Mouse (Mus musculus): Measurements from ENCODE around the gene Ccdc8.

Gene Ccdc8

DNA sequence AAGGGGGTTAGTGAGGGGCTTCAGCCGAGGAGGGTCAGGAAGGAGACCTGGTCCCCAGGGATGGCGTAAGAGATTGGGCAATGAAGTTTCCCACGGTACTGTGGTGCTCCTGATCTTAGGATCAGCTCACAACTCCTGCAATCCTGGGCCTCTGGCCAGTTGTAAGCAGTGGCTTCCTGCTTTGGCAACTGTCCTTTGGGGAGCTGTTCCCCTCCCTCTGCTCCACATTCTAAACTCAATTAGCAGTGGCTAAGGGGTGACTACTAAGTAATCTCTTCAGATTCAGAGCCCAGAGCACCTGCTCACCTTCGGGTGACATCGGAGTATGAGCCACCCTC lies 17.5 kb downstream of the Ccdc8 start:
- no peak for DNase-seq (ENCODE audit: low spot score)

DNA sequence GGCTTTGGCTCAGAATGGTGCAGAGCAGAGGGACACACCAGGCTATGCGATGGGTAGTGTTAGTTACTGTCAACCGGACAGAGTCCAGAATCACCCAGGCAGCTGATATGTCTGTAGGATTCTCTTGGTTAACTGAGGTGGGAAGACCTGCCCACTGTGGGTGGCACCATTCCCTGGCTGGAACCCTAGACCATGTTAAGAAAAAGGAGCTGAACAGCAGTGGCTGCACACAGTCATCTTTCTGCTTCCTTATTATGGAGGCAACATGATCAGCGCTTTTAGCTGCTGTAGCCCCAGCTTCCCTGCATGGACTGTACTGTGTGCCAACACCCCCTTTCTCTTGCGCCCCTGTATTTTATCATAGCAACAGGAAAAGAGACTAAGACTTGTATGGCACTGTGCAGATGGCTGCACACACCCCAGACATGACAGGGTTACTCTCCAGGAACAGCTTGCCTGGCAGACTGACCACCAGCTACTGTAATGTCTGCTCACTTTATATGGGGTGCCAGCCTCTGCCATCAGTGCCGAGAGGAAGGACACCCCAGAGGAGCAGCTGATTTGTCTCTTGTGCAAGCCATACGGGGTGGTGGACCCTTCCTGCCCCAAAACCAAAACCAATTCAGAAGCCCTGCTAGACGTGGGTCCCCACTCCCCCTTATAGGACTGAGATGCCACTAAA lies 19.5 kb downstream of the Ccdc8 start:
- DNase-seq (ENCODE audit: low spot score), result no peak

DNA sequence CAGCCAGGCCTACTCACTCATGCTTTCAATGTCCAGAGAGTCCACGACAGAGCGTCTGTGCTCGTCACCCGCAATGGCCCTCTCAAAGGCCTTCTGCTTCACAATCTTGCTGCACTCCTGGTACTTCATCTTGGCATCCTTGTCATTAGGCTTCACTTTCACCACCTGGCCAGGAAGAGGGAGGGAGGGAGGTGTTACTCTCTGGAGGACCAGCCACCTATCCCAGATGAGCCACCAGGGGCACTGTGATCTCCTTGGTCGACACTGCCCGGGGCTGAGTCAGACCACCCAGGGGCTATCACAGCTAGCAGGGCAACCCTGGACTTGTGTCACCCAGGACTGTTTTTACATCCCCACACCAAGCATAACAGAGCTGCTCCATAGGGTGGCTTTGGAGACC lies 22.9 kb downstream of the Ccdc8 start:
- DNase-seq (ENCODE audit: low spot score), result no peak

DNA sequence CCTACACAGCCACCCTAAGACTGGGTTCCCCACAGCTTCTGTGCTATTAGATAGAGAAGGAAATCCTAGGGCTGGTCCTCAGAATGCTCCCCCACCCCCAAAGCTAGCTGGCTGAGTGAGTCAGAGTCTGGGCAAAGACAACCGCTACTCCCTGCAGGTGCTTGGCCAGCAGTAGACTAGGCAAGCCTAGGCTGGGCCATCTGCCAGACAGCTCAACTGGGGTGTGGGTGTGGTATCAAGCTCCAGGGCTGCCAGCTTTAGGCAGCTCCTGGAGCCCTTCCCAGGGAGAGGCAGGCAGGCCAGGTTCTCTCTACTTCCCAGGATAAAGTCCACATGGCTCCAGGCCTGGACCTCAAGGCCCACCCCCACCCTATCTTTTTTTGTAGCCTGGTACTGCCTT lies 24.5 kb downstream of the Ccdc8 start:
- DNase-seq (ENCODE audit: low spot score), result peak; percentile 69

GRCm38 (mm10) chr7:17017921-17018320 lies 25.4 kb downstream of the Ccdc8 start:
- DNase-seq (ENCODE audit: low spot score), result no peak

DNA sequence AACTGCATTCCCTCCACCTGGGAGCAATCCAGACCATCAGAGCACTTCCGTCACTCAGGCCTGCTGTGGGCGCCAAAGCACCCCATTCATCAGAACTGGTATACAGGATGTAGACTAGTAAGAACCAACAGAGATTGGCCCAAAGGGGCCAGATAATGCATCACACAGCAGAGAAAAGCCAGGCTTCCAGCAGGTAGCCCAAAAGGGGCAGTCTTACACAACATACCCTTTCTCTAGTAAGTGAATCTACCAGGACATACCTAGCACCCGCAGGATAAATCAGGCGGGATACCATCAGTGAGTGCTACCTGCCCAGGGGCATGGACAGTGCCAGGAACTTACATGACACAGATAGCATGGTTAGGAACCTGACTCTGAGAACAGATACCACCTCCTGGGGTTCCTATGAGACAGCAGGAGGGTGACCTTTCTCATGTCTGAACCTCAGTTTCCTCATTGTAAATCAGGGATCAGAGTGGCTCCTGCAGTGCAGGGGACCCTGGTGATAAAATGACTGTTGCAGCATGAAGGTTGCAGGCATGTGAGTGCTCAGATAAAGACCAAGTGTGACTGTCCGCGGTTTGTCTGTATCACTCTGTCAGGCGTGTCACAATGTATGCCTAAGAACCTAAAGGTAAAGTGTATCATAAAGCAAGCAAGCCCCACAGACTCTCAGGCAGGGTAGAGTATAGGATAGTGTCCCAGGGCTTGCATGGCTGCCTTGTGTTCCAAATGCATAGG lies 27.1 kb downstream of the Ccdc8 start:
- DNase-seq (ENCODE audit: low spot score), result no peak

DNA sequence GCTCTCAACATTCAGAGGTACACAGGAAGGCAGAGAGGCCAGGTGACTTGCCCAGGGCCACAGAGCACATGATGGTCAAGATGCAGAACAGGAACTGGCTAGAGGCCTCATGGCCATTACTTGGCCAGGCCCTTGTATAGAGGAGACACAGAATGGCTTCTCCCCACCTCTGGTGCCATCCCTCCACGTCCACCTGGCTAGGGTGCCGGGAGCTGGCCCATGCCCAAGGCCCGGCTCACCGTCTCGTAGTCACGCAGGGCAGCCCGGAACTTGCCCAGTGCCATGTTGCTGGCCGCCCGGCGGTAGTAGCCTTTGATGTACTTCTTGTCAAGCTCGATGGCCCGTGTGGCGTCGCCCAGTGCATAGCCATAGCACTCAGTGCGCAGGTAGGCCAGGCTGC lies 29.7 kb downstream of the Ccdc8 start:
- DNase-seq (ENCODE audit: low spot score), result no peak

DNA sequence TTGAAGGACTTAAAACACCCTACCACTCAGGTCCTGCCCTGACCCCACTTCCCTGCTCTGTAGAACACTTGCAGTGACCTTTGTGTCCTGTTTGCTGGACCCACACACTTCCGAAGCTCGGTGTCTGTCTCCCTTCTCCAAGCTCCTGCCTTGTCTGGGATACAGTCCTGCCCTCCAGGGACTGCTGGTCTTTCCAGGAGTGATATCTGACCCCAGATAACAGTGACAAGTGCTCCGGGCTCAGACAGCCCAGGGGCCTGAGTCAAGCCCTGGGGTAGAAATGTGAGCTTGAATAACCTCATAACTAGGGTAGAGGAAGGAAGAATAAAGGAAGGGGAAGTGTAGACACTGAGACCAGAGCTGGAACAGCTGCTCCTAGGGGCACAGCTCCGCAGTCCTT lies 31.2 kb downstream of the Ccdc8 start:
- no peak for DNase-seq (ENCODE audit: low spot score)

- DNase-seq (ENCODE audit: low spot score), result no peak
Observed at GRCm38 (mm10) chr7:17024141-17024540, 31.6 kb downstream of the Ccdc8 start.

- no peak for DNase-seq (ENCODE audit: low spot score)
Observed at GRCm38 (mm10) chr7:17024814-17025504, 32.5 kb downstream of the Ccdc8 start.

DNA sequence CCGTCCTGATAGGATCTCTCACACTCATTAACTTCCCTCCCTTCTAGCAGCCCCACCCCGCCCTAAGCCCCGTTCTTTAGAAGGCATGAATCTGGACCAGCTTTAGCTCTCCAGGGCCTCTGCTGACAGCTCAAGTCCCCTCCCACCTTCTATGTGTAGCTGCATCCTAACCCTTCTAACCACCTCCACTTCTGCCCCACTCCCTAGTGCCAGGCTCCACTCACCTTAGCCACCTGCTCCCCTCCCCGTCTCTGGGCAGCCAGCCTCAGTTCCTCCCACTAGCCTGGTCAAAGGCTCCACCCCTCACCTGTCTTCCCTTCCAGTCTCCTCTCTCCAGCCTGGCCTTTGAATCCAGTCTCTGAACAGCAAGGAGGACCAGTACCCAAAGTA lies 33.0 kb downstream of the Ccdc8 start:
- no peak for DNase-seq (ENCODE audit: low spot score)

- no peak for DNase-seq (ENCODE audit: low spot score)
Observed at GRCm38 (mm10) chr7:17025896-17026622, 33.6 kb downstream of the Ccdc8 start.

DNA sequence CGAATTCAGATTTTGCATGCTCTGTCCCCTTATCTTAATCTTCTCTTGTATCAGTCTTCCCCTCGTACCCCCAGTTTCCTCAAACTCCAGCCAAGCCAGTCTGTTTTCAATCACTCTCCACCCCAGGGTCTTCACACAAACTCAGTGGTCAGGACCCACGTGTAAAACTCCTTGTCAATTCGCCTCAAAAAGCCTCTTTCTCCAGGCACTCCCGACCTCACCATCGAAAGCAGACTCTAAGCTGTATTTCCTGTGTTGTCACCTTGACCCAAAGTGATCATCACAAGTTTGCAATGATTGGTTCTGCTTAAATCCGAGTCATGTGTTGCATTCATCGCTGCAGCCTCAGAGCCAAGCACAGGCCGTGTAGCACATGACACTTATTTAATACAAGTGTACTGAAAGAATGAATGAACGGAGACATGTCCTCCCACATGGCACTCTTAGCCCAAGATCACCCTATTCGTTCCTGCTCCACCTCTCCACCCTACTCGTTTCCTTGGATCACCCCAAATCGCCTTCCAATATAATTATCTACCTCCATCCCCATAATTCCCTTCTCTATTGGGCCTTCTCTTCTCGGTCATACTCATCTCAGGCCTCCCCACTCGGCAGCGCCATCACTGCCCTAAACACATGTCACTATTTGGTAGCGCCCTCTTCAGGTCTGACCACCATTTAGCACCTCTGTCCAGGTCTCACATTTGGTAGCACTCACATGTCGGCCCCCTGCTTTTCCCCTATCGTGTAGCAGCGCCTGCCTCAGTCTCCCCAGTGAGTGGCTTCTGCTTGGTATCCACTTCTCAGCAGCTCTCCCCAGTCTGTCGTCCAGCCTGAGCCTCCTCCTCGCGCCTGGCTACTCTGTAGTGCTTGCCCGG lies 34.4 kb downstream of the Ccdc8 start:
- no peak for DNase-seq (ENCODE audit: low spot score)

GRCm38 (mm10) chr7:17027588-17028343 lies 35.3 kb downstream of the Ccdc8 start, which contains the start of gene Ppp5c:
TSS of gene Ppp5c (minus strand) at chr7:17027924.
- DNase-seq (ENCODE audit: low spot score), result peak; percentile 66

DNA sequence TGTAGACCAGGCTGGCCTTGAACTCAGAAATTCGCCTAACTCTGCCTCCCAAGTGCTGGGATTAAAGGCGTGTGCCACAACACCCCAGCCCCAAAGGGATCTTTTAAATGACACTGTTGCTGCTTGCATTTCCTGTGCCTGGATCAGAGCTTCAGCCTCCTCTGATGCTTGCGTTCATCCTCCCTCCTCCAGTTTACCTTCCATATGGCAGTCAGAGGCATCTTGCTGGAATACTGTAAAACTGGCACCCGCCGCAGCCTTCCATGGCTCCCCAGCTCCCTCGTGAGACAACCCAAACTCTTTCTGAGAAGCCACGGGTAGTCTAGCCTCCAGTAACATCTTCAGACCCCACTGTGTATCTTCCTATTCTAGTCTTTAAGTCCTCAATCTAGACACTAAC lies 36.4 kb downstream of the Ccdc8 start:
- no peak for DNase-seq (ENCODE audit: low spot score)

GRCm38 (mm10) chr7:17030239-17030638 lies 37.7 kb downstream of the Ccdc8 start:
- DNase-seq (ENCODE audit: low spot score), result no peak

- no peak for DNase-seq (ENCODE audit: low spot score)
Observed at GRCm38 (mm10) chr7:17038018-17038695, 45.6 kb downstream of the Ccdc8 start.

- no peak for DNase-seq (ENCODE audit: low spot score)
Observed at GRCm38 (mm10) chr7:17039373-17039772, 46.9 kb downstream of the Ccdc8 start.

DNA sequence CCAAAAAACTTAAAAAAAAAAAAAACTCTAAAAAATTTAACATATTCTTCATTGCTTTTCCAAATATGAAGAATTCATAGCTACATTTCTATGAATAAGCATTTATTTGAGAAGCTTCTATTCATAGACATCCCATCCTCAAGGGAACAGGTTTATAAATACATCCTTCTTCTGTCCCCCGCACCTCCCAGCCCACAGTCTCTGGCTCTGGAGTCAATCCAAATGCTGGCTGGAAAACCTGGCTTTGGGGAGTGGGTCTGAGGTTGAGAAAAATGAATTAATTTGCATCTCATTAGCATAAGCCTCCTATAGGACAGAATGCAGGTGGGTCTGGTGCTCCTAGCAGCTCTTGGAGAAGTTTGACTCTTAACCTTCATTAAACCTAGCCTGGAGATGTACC lies 53.2 kb downstream of the Ccdc8 start:
- no peak for DNase-seq (ENCODE audit: low spot score)
